Mouse (Mus musculus) heart, embryonic 11.5 days (tissue): ENCODE measurements around the gene Gprc5d. TPM values are rescaled to one million over a fixed set of nuclear protein-coding genes. Genes with fewer than 3 reads are reported as not detected.

Experiments used
- ATAC-seq: fragments of 200-750 bp; cut with Nextera tagmentation; replicated peaks from 2 replicates; pipeline ENCODE4 v1.8.0; 2017; ENCODE audit warnings: moderate library complexity; ENCODE audit not compliant: insufficient number of reproducible peaks, low FRiP score, low TSS enrichment
- H3K27ac ChIP-seq: fragments of 300-500 bp; sonication (generic); 2 replicates; pipeline ENCODE4 v1.5.1; 2014; ENCODE audit warnings: mild to moderate bottlenecking, low read depth, low read length
- H3K27me3 ChIP-seq: fragments of 300-500 bp; sonication (generic); 2 replicates; pipeline ENCODE4 v1.6.1; 2014; ENCODE audit warnings: mild to moderate bottlenecking, low read length, mixed read lengths; ENCODE audit not compliant: control insufficient read depth, insufficient read depth
- H3K36me3 ChIP-seq: fragments of 300-500 bp; sonication (generic); 2 replicates; pipeline ENCODE4 v1.6.1; 2014; ENCODE audit warnings: mild to moderate bottlenecking, low read length, moderate library complexity, mixed read lengths; ENCODE audit not compliant: control insufficient read depth, insufficient read depth
- H3K4me1 ChIP-seq: fragments of 300-500 bp; sonication (generic); 2 replicates; pipeline ENCODE4 v1.6.1; 2014; ENCODE audit warnings: low read length; ENCODE audit not compliant: control insufficient read depth, insufficient read depth
- H3K4me2 ChIP-seq: fragments of 300-500 bp; sonication (generic); 2 replicates; pipeline ENCODE4 v1.6.1; 2014; ENCODE audit warnings: mild to moderate bottlenecking, moderate library complexity
- H3K4me3 ChIP-seq: fragments of 300-500 bp; sonication (generic); 2 replicates; pipeline ENCODE4 v1.5.1; 2014; ENCODE audit warnings: low read depth, low read length
- H3K9ac ChIP-seq: fragments of 300-500 bp; sonication (generic); 2 replicates; pipeline ENCODE4 v1.6.1; 2014; ENCODE audit warnings: mild to moderate bottlenecking, low read depth, low read length, moderate library complexity
- H3K9me3 ChIP-seq: fragments of 300-500 bp; sonication (generic); replicated peaks from 2 replicates; pipeline ENCODE4 v1.6.1; 2016; ENCODE audit warnings: low read length; ENCODE audit not compliant: control insufficient read depth
- WGBS: fragments of 180-500 bp; shearing (Covaris S2); extraction: QIAGEN DNeasy Blood & Tissue Kit; methylation state at CpG from one replicate; pipeline ENCODE4 v1.1.7; 2014; ENCODE audit not compliant: insufficient replicate concordance; 5-methylcytosine and 5-hydroxymethylcytosine counted together
- polyA plus RNA-seq: library from polyadenylated mRNA; unstranded; fragments of >200 nt; fragmentation: Nextera tagmentation; extraction: Ambion mirVana; gene quantifications from 2 replicates; pipeline ENCODE4 v1.2.1, GENCODE M21; 2014

Gene Gprc5d
- polyA plus RNA-seq, 1 experiment from 2014 or later, result not detected

DNA sequence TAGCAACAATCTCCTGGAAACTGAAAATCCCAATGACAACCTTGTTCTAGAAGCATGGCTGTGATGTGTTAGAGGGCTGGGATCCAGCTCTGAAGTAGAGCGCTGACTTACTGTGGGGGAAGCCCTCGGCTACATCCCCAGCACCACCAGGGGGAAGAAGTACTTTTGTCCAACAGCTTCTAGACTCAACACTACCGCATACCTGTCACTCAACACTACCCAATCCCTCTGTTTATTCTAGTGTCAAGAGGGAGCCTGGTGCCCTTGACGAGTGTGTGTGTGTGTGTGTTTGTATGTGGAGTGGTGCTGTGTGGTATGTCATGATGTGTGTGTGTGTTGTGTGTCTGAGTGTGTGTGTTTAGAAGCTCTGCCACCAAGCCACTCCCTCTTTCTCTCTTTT lies 39.4 kb upstream of the Gprc5d start:
- H3K4me2 ChIP-seq, result no peak overlapping the region
- H3K4me3 ChIP-seq, result no peak overlapping the region
- 0 out of 2 replicates have a peak, but pooled peaks cover 6% of the 10 kb centered on the region for H3K4me1 ChIP-seq
- no peaks in the 10 kb centered on the region for H3K36me3 ChIP-seq
- no peaks in the 10 kb centered on the region for H3K27me3 ChIP-seq
- H3K27ac ChIP-seq, result no peak overlapping the region
- 45% methylated on average over 4 of the region's 4 CpGs for WGBS
- no peaks in the 10 kb centered on the region for H3K9me3 ChIP-seq
- no peak overlapping the region for H3K9ac ChIP-seq
- no peak for ATAC-seq

GRCm38 (mm10) chr6:135156597-135156996 lies 38.5 kb upstream of the Gprc5d start:
- Histone ChIP-seq H3K4me3 (no peak overlapping the region), H3K27me3 (no peaks in the 10 kb centered on the region), H3K27ac (no peak overlapping the region), H3K9ac (no peak overlapping the region), H3K36me3 (no peaks in the 10 kb centered on the region), H3K4me1 (0 out of 2 replicates have a peak, but pooled peaks cover 6% of the 10 kb centered on the region), H3K9me3 (no peaks in the 10 kb centered on the region), H3K4me2 (no peak overlapping the region)
- WGBS, result 54% methylated on average over 8 of the region's 8 CpGs
- ATAC-seq, result no peak

- ATAC-seq, result no peak
- Histone ChIP-seq H3K4me3 (no peak overlapping the region), H3K36me3 (no peaks in the 10 kb centered on the region), H3K4me2 (no peak overlapping the region), H3K9me3 (no peaks in the 10 kb centered on the region), H3K4me1 (0 out of 2 replicates have a peak, but pooled peaks cover 6% of the 10 kb centered on the region), H3K27ac (no peak overlapping the region), H3K9ac (no peak overlapping the region), H3K27me3 (no peaks in the 10 kb centered on the region)
- 81% methylated on average over 5 of the region's 5 CpGs for WGBS
Measured at GRCm38 (mm10) chr6:135153719-135154118, 35.6 kb upstream of the Gprc5d start.

DNA sequence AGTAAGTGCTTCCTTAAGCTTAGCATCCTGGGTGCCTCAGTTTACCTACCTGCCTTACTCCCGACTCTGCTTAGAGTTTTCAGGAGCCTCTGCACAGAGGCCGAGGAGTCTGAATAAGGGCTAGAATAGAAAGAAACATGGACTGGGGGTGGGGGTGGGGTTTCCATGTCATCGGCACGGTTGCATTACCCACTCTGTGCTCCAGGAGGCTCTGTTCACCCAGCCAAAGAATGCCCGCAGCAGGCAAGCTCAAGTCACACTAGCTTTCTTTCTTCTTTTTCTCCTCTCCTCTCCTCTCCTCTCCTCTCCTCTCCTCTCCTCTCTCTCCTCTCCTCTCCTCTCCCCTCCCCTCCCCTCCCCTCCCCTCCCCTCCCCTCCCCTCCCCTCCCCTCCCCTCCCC lies 32.2 kb upstream of the Gprc5d start:
- no peak overlapping the region for H3K4me2 ChIP-seq
- no peaks in the 10 kb centered on the region for H3K36me3 ChIP-seq
- no peak overlapping the region for H3K27ac ChIP-seq
- no peak for ATAC-seq
- no peak overlapping the region for H3K4me3 ChIP-seq
- WGBS, result 37% methylated on average over 5 of the region's 5 CpGs
- no peak overlapping the region for H3K9ac ChIP-seq
- H3K4me1 ChIP-seq, result no peaks in the 10 kb centered on the region
- no peaks in the 10 kb centered on the region for H3K9me3 ChIP-seq
- no peaks in the 10 kb centered on the region for H3K27me3 ChIP-seq

DNA sequence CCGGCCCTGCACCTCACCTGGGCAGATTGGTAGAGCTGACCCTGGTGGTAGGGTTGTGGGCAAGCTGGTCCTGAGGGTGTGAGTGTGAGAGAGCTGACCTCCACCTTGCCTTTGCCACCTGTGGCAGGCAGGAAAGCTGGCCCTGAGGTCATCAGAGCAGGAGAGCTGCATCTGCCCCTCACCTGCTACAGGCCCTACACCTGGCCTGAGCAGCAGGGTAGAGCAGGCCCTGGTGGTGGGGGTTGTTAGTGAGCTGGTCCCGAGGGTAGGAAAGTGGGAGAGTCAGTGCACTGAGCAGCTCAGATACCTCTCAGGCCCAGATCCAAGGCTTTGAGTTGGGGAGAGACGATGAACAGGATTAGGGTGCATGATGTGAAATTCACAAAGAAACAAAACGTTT lies 31.6 kb upstream of the Gprc5d start:
- H3K27me3 ChIP-seq, result no peaks in the 10 kb centered on the region
- no peak overlapping the region for H3K9ac ChIP-seq
- no peaks in the 10 kb centered on the region for H3K36me3 ChIP-seq
- no peaks in the 10 kb centered on the region for H3K9me3 ChIP-seq
- no peaks in the 10 kb centered on the region for H3K4me1 ChIP-seq
- H3K27ac ChIP-seq, result no peak overlapping the region
- no peak overlapping the region for H3K4me2 ChIP-seq
- WGBS, result 85% methylated on average over 4 of the region's 4 CpGs
- no peak overlapping the region for H3K4me3 ChIP-seq
- no peak for ATAC-seq

GRCm38 (mm10) chr6:135149175-135149574 lies 31.1 kb upstream of the Gprc5d start:
- H3K4me3 ChIP-seq, result no peak overlapping the region
- H3K9ac ChIP-seq, result no peak overlapping the region
- no peak overlapping the region for H3K27ac ChIP-seq
- no peaks in the 10 kb centered on the region for H3K9me3 ChIP-seq
- no peak overlapping the region for H3K4me2 ChIP-seq
- H3K4me1 ChIP-seq, result no peaks in the 10 kb centered on the region
- no peaks in the 10 kb centered on the region for H3K36me3 ChIP-seq
- no peaks in the 10 kb centered on the region for H3K27me3 ChIP-seq
- WGBS, result 77% methylated on average over 4 of the region's 4 CpGs
- ATAC-seq, result no peak

DNA sequence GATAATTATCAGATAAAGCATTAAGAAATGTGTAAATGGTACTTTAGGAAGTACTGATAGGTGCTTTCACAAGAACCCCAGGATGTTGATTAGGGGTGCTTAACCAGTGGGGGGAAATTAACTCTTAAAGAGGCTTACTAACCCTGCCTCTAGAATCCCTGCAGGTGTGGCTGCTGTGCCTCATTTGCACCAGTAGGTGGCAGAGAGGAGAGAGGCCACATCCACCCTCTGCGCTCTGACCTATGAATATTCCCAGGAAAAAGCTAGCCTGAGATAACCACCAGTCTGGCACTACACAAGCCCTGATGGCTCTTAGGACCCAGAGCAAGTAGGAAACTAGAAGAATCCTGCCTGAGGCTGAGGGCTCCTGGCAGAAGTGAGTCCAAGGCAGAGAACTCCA lies 30.4 kb upstream of the Gprc5d start:
- no peak for ATAC-seq
- Histone ChIP-seq H3K9ac (no peak overlapping the region), H3K27me3 (no peaks in the 10 kb centered on the region), H3K4me3 (no peak overlapping the region), H3K36me3 (no peaks in the 10 kb centered on the region), H3K27ac (no peak overlapping the region), H3K4me1 (no peaks in the 10 kb centered on the region), H3K9me3 (no peaks in the 10 kb centered on the region), H3K4me2 (no peak overlapping the region)
- WGBS, result 18% methylated on average over 1 of the region's 1 CpGs

- no peak overlapping the region for H3K4me3 ChIP-seq
- H3K27me3 ChIP-seq, result no peaks in the 10 kb centered on the region
- H3K27ac ChIP-seq, result no peak overlapping the region
- no peaks in the 10 kb centered on the region for H3K36me3 ChIP-seq
- H3K9me3 ChIP-seq, result no peaks in the 10 kb centered on the region
- 84% methylated on average over 5 of the region's 5 CpGs for WGBS
- no peak for ATAC-seq
- H3K4me1 ChIP-seq, result 0 out of 2 replicates have a peak, but pooled peaks cover 3% of the 10 kb centered on the region
- no peak overlapping the region for H3K4me2 ChIP-seq
- H3K9ac ChIP-seq, result no peak overlapping the region
Measured at GRCm38 (mm10) chr6:135145976-135146375, 27.9 kb upstream of the Gprc5d start.

DNA sequence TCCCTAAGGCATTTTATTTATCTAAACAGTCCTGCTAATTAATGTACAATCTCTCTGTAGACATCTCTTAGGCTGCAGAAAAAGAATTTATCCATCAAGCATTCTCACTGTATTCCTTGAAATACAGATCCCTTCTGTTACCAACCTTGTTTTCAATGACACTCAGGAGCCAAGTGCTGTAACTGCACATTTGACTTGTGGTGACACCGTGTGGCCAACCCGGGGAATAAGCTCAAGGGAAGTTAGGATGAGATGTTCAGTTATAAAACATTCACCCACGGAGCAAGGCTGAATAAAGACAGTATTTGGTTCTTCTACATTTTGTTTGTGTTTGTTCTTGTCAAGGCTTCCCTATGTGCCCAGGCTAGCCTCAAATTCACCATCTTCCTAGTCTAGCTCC lies 26.4 kb upstream of the Gprc5d start:
- Histone ChIP-seq H3K4me1 (0 out of 2 replicates have a peak, but pooled peaks cover 3% of the 10 kb centered on the region), H3K9ac (no peak overlapping the region), H3K27me3 (no peaks in the 10 kb centered on the region), H3K27ac (no peak overlapping the region), H3K36me3 (no peaks in the 10 kb centered on the region), H3K4me2 (no peak overlapping the region), H3K9me3 (no peaks in the 10 kb centered on the region), H3K4me3 (no peak overlapping the region)
- whole genome bisulfite sequencing, result 8% methylated on average over 3 of the region's 3 CpGs
- ATAC-seq, result no peak
